Mouse (Mus musculus) neural tube, embryonic 15.5 days (tissue): Measurements from ENCODE around the gene Ints12. TPM values are rescaled to one million over a fixed set of nuclear protein-coding genes. Genes with fewer than 3 reads are reported as not detected.

ENCODE experiments used
- ATAC-seq: fragments of 200-750 bp; cut with Nextera tagmentation; 2 replicates; pipeline ENCODE4 v1.8.0; 2017; ENCODE audit warnings: mild to moderate bottlenecking, moderate TSS enrichment, moderate library complexity; ENCODE audit not compliant: low FRiP score
- H3K27ac ChIP-seq: fragments of 300-500 bp; sonication (generic); replicated peaks from 2 replicates; pipeline ENCODE4 v1.5.1; 2015; ENCODE audit warnings: mild to moderate bottlenecking, inconsistent platforms
- H3K27me3 ChIP-seq: fragments of 300-500 bp; sonication (generic); replicated peaks from 2 replicates; pipeline ENCODE4 v1.6.1; 2015; ENCODE audit warnings: inconsistent platforms
- H3K36me3 ChIP-seq: fragments of 300-500 bp; sonication (generic); 2 replicates; pipeline ENCODE4 v1.6.1; 2015; ENCODE audit warnings: inconsistent platforms
- H3K4me1 ChIP-seq: fragments of 300-500 bp; sonication (generic); 2 replicates; pipeline ENCODE4 v1.6.1; 2015; ENCODE audit warnings: inconsistent platforms
- H3K4me2 ChIP-seq: fragments of 300-500 bp; sonication (generic); 2 replicates; pipeline ENCODE4 v1.6.1; 2015; ENCODE audit warnings: inconsistent platforms, mild to moderate bottlenecking, moderate library complexity
- H3K4me3 ChIP-seq: fragments of 300-500 bp; sonication (generic); replicated peaks from 2 replicates; pipeline ENCODE4 v1.5.1; 2015; ENCODE audit warnings: mild to moderate bottlenecking, inconsistent platforms
- H3K9ac ChIP-seq: fragments of 300-500 bp; sonication (generic); replicated peaks from 2 replicates; pipeline ENCODE4 v1.6.1; 2015; ENCODE audit warnings: mild to moderate bottlenecking, inconsistent platforms
- H3K9me3 ChIP-seq: fragments of 300-500 bp; sonication (generic); replicated peaks from 2 replicates; pipeline ENCODE4 v1.6.1; 2016; ENCODE audit warnings: inconsistent platforms
- WGBS: fragments of 180-500 bp; shearing (Covaris S2); methylation state at CpG from one replicate; pipeline ENCODE4 v1.1.7; 2015; ENCODE audit warnings: mixed read lengths; 5-methylcytosine and 5-hydroxymethylcytosine counted together
- polyA plus RNA-seq: library from polyadenylated mRNA; unstranded; fragments of >200 nt; fragmentation: Nextera tagmentation; extraction: Ambion mirVana; gene quantifications from 2 replicates; pipeline ENCODE4 v1.2.1, GENCODE M21; 2015

Gene Ints12
- polyA plus RNA-seq, 1 experiment from 2014 or later = 13.7 TPM

DNA sequence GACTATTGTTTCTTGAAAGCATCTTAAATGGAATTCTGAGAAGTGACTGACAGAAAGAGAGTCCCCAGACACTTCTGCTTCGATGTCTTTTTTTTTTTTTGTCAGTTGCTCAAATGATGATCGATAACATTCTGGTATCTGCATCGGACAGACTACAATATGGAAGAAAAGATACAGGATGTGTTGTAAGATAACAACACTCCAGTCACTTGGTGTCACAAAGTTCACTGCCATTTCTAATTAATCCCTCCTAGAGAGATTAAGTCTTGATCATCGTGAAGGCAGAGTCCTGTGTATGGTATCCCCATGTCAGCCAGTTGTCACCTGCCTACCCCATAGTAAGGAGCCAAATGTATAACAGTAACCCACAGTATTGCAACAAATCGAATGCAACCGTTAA, 60.0 kb downstream of the Ints12 start:
- Histone ChIP-seq H3K27me3 (no peaks in the 10 kb centered on the region), H3K27ac (no peak overlapping the region), H3K9me3 (no peaks in the 10 kb centered on the region), H3K4me1 (no peaks in the 10 kb centered on the region), H3K4me3 (no peak overlapping the region), H3K36me3 (no peaks in the 10 kb centered on the region), H3K4me2 (no peak overlapping the region), H3K9ac (no peak overlapping the region)
- no peak for ATAC-seq
- 89% methylated on average over 6 of the region's 6 CpGs for WGBS

DNA sequence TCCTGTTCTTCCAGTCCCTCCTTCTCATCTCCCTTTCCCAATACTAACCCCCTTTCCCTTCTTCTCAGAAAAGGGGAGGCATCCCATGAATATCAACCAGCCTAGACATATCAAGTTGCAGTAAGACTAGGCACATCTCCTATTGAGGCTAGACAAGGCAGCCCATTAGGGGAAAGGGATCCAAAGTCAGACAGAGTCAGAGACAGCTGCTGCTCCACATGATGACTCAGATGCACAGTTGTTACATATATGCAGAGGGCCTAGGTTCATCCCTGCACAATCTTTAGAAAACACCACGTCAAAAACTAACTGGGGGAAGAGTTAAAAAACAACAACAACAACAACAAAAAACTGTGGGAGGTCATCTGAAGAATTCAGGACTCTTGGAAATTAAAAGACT, 61.2 kb downstream of the Ints12 start:
- Histone ChIP-seq H3K4me3 (no peak overlapping the region), H3K27me3 (no peaks in the 10 kb centered on the region), H3K4me1 (no peaks in the 10 kb centered on the region), H3K9ac (no peak overlapping the region), H3K27ac (no peak overlapping the region), H3K9me3 (no peaks in the 10 kb centered on the region), H3K4me2 (no peak overlapping the region), H3K36me3 (no peaks in the 10 kb centered on the region)
- 59% methylated on average over 1 of the region's 1 CpGs for whole genome bisulfite sequencing
- ATAC-seq = no peak

DNA sequence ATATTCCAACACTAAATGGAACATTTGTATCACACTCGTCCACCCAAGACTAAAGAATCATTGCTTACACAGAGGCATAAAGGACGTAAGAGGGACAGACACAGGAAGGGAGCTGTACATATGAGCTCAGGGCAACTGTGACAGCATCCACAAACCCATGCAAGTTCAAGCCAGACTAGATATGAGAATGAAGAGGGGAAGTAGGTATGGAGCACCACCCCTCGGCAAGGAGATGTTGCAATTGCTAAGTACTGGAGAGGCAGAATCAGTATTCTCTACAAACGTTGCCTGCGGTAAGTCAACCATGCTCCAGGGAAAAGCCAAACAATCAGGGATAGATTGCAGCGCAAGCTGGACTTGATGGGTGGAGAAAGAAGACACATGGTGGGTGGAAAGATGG, 62.0 kb downstream of the Ints12 start:
- ATAC-seq = no peak
- WGBS = 78% methylated on average over 6 of the region's 6 CpGs
- Histone ChIP-seq H3K4me3 (no peak overlapping the region), H3K27ac (no peak overlapping the region), H3K36me3 (no peaks in the 10 kb centered on the region), H3K9ac (no peak overlapping the region), H3K4me2 (no peak overlapping the region), H3K27me3 (no peaks in the 10 kb centered on the region), H3K9me3 (no peaks in the 10 kb centered on the region), H3K4me1 (no peaks in the 10 kb centered on the region)

DNA sequence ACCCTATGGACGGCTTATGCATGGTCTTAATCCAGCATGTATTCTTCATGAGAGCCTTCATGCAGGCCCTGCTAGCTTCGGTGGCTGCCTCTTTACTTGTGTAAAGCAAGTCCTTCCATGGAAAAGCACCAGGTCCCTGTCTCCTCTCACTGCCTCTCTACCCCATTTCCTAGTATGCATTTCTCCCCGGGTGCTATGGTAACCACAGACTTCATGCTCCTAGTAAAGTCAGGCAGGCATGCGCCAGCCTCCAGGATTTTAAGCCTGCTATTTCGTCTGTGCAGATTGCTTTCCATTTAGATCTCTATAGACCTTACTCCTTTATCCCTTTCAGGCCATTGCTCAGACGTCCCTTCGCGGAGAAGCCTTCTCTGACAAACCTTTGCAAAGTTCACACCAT, 63.0 kb downstream of the Ints12 start:
- peak; percentile 76; the same call in 1 of the 2 replicates for ATAC-seq
- Histone ChIP-seq H3K4me3 (no peak overlapping the region), H3K4me2 (no peak overlapping the region), H3K27me3 (no peaks in the 10 kb centered on the region), H3K4me1 (no peaks in the 10 kb centered on the region), H3K9me3 (no peaks in the 10 kb centered on the region), H3K27ac (no peak overlapping the region), H3K36me3 (no peaks in the 10 kb centered on the region), H3K9ac (no peak overlapping the region)
- WGBS = 55% methylated on average over 8 of the region's 8 CpGs

DNA sequence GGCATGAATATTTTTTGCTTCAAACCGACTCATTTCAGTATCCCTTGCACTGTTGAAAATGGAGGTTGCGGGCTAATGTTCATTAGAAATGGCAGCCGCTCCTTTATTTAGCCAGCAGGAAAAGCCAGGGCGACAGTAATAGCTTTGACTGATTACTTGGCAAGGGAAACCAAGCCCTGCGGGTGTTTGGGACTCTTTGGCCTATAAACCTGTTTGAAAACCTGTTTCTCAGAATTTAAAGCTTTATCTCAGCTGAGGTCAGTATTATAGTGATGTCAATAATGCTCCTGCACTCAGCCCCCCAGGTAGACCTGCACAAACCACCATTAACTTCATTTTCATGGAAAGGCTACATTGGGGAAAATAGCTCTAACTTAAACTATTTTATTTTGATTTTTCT, 66.6 kb downstream of the Ints12 start:
- H3K27me3 ChIP-seq = no peaks in the 10 kb centered on the region

More for the DNA sequence above, 66.6 kb downstream of the Ints12 start:
- Histone ChIP-seq H3K9ac (no peak overlapping the region), H3K4me3 (no peak overlapping the region), H3K36me3 (no peaks in the 10 kb centered on the region), H3K27ac (no peak overlapping the region), H3K4me1 (peaks cover 8% of the 10 kb centered on the region), H3K9me3 (no peaks in the 10 kb centered on the region), H3K4me2 (no peak overlapping the region)
- no peak for ATAC-seq
- 64% methylated on average over 5 of the region's 5 CpGs for WGBS

Other genes with a start within 250 kb of the Ints12 start
- gene Npnt, start 141.5 kb upstream of the Ints12 start, polyA plus RNA-seq = 14.6 and 18.5 TPM in 2 replicates
- gene Gstcd, start 193 bp downstream of the Ints12 start, polyA plus RNA-seq = 2.9 and 4.2 TPM in 2 replicates
- 0.05 and 0.37 TPM in 2 replicates for gene Arhgef38, start 143.1 kb downstream of the Ints12 start, polyA plus RNA-seq
- gene Ppa2, start 218.3 kb downstream of the Ints12 start, polyA plus RNA-seq = 79.4 and 93.9 TPM in 2 replicates